Mouse (Mus musculus) cortical plate, adult 2 months (tissue): ENCODE measurements around the gene Strip2.

Experiments used
- CTCF ChIP-seq: fragments of 200-500 bp; IDR thresholded peaks from 2 replicates; pipeline ENCODE4 v1.5.1; 2011; ENCODE audit warnings: mild to moderate bottlenecking, control low read depth, low read length; ENCODE audit not compliant: insufficient read depth; ENCODE audit errors: extremely low read depth
- POLR2A ChIP-seq: fragments of 200-500 bp; IDR thresholded peaks from 2 replicates; pipeline ENCODE4 v1.6.1; 2011; ENCODE audit warnings: mild to moderate bottlenecking, low read length, control low read depth; ENCODE audit not compliant: insufficient read depth; ENCODE audit errors: extremely low read depth

- TF ChIP-seq CTCF (no peak), POLR2A (no peak)
Observed at GRCm38 (mm10) chr6:29935741-29936140, 18.9 kb downstream of the Strip2 start.
